Mouse (Mus musculus) v-Abl transformed pro-B cells (cell line): ENCODE data around the gene Ncaph.
"Not testable (repeated sequence)": the region's sequence is repeated elsewhere in the genome, so short reads cannot be mapped to it uniquely, and the experiment has no call there.

Experiments
- in situ Hi-C, 2 experiments: fragments of 400-800 bp; cut with MboI; formaldehyde crosslinking; loops; one replicate each; pipeline ENCODE4 v1.15.1; 2025; ENCODE audit not compliant: unreplicated experiment in 2 of 2

Gene Ncaph

DNA sequence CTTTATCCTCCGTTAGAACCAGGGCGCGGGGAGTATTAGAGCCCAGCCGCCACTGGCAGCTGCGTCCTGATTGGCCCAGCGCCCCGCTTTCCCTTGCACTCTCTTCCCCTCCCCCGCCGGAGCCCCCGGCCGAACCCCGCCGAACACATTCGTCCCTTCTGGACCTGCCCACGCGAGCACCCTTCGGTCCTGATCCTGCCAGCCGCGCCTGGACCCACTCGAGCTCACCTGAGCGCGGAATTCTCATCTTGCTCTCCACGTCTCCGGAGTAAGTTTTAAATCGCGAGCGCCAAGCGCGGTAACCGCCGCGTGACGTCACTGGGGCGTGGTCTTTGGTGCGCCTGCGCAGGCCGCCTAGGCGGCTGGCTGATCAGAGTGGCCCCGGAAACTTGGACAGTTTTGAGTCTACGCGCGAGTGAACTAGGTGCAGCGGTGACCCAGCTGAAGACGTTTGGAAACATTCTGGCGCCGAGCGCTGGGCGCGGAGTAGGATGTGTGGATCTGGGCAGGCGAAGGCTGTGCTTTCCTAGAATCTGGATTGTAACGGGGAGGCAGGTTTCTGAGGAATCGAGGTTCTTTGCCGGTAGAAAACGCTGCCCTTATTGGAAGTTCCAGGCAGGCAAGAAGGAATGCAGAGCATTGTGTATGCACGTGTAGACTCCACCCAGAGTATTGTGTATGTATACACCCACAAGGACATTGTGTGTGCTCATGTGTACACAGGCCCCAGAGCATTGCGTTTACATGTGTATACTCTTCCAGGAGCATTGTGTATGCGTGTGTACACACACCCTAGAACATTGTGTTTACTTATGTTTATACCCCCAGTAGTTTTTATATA lies at the start of gene Ncaph:
Ncaph (minus strand) TSS at position 334 of the 841 bp plus-strand sequence.
- in situ Hi-C loops, result no loop called here

DNA sequence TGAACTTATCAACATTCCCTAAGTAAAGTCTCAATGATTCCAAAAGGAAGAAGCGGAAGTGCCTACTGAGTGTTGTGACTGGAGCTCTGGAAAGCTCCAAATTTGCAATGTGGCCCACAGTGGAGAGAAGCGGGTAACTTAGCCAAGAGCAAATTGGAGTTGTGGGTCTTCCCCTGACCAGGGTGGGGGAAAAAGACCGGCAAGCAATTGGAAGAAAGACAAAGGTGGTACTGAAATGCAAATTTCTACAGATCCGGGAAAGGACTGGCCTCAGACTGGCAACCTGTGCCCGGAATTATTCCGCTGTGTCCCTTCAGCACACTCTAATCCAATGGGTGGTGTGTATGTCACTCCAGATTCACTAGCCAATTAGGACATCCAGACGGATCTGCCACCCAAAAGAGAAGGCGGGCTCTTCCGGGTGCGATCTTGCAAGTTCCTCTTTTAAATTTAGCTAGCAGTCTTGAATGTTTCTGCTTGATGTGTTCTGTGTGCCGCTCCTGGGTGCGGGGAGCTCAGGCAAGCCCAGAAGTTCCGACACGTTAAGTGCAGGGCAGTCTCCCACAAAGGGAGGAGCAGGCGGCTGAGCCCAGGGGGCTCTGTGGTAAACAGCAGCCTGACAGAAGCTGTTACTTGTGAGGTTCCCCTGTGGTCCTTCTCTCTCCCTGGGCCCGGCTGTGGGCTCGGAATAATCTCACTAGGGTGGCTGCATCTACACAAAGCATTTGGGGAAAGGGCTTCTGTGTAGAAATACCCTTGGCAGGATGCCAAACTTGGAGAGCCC lies 49.0 kb upstream of the Ncaph start:
- in situ Hi-C loops, result no loop called here

DNA sequence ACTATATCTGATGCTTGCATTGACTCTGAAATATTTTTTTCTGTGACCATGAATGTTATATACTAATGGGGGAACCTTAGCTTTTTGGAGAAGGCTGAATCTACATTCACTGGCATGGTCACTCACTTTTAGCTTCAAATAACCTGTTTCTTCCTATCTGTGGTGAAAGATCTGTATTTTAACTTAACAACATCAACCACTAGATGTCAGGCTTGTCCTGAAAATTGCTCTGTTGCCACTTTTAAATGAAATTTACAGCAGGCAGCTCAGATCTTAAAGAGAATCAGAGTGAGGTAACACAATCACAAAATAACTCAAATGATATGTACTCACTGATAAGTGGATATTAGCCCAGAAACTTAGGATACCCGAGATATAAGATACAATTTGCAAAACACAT lies 32.5 kb upstream of the Ncaph start:
- in situ Hi-C loops, result loop anchor here (5.0 to 10.0 kb wide), 3 partner anchors 36 to 289 kb away; no protein-coding TSS in a partner anchor

DNA sequence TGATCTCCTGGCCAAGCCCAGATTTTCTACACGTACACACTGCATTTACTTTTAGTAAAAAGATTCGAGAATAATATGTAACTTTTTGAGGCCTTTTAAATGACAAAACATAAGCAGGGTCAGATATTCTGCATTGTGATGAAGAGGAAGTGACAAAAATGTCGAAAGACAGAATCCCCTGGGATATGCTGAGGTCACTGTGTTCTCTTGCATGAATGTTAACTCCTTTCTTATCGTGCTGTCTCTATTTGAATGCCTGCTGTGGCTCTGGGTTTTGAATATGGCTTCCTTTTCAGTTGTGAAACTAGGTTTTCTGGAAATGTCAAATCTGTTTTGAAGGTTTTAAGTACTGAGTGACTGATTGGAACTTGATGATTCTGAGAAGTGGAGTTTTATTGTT lies 31.9 kb upstream of the Ncaph start:
- in situ Hi-C loops, result loop anchor here (5.0 to 10.0 kb wide), 3 partner anchors 37 to 289 kb away; no protein-coding TSS in a partner anchor

DNA sequence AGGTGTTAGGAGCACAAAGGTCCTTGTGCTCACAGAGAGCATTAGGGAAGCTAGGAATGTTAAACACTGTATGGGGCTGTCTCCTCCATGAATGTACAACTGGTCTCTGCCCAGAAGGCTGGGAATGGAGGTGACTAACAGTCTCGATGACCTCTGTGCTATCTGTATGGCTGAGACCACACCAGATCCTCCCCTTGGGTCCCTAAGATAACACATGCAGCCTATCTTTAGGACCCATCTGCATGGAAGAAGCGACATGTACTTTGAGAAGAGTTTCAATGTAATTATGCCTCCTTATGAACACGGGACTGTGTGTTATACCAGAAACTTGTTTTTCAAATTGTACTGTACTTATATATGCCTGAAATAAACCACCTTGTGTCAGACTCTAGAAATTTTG lies 11.9 kb upstream of the Ncaph start:
- in situ Hi-C loops, result no loop called here

DNA sequence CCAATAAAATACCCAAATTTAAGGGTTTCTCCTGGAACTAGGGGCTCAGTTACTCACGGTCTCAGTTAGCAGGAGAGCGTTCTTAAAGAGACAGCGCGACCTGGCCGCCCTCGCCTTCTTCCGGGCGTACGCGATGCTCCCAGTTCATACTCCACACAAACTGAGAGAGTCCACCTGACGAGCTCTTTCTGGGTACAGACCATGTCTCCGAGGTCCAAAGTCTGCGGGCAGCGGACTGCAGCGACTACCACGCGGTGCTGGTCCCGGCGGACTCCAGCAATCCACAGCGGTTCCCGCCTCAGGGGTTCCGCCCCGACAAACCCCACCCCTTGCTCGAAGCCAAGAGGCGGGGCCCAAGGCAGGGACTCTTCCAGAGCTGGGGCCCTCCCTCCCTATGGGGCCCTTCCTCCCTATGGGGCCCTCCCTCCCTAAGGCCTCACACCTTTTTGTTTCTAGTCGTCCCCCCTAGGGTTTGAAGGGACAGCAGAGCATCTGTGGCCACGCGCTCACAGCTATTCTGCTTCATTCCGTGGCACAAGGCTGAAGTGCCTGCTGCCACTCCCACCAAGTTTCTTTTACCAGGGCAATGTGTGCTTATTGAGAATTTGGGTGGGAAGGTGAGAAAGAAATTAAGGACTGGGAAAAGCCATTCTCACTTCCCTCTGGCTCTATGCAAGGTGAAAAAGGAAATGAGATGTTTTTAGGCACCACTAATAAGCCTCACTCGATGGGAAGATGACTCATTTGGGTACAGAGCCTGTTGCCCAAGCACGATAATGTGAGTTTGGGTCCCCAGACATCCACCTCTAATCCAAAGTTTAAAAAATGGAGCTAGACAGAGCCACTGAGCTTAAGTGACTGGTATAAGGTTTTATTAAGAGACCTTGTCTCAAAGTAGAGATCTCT lies 9.7 kb upstream of the Ncaph start, which contains the start of gene Itpripl1:
Itpripl1 (minus strand) TSS at position 285 of the 906 bp plus-strand sequence.
- in situ Hi-C loops, result no loop called here

DNA sequence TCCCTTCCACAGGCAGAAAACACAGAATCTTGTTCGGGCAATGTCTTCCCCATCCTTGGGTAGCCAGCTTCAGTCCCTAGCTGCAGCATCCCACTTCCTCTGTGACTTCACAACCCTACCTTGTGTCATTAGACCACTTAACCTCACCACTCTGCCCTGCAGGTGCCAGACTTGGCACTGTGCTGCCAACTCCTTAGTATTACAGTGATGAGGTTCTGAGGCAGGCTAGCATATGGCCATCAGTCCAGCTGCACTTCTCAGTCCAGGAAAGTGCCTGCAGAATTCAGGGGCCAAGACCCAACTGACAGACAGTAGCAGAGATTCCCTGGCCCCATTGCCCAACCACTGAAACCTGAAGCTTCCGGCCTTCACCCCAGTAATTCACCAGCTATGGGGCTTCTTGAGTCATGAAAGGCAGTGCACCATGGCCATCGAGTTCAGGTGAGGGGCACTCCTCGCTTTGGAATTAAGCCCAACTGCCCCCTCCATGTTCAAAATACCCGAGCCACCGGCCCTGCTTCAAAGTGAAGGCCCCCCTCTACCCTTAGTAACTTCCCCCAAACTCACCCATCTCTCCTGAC lies 8.9 kb upstream of the Ncaph start:
- in situ Hi-C loops, result no loop called here

DNA sequence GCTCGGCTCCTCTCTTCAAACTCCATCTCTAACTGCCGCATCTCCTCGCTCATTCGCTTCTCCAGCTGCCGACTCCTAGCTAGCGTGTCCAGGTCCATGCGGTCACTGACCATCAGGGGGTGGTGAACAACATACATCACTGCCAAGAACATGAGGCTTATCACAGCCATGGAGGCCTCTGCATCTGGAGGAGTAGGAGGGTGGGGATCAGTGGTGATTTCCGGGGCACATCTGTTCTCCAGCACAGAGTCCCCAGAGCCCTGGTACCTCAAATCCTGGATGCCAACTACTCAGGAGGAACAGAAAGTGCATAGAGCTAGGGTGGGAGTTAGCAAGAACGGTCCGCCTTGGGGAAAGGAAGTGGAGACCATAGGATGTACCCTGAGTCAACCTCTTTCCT lies 8.3 kb upstream of the Ncaph start:
- in situ Hi-C loops, result no loop called here

DNA sequence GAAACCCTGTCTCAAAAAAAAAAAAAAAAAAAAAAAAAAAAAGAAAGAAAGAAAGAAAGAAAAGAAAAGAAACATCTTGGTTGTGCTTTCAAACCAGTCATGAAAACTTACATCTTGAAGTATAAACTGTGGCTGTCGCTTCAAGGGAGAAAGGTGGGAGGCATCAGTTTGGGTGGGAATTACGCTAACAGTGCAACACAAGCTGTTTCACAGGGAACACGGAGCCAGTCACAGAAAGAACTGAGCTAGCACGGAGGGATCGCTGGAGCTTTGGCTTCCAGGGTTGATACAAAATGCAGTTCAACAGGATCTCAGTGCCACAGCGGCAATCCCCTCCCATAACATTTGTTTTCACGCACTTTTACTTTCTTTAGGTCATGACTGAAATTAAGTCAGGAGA lies 6.3 kb upstream of the Ncaph start:
- in situ Hi-C loops, result no loop called here

DNA sequence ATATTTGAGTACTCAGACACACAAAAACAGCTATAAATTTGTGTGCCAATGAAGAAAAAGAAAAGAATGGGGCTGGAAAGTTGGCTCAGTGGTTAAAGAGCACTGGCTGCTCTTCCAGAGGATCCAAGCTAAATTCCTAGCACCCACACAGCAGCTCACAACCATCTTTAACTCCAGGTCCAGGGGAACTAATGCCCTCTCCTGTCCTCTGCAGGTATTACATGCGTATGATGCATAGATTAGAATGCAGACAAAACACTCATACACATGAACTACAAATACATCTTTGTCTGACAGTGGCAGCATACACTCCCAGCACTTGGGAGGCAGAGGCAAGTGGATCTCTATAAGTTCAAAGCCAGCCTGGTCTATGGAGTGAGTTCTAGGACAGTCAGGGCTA lies 5.9 kb upstream of the Ncaph start:
- in situ Hi-C loops, result no loop called here

DNA sequence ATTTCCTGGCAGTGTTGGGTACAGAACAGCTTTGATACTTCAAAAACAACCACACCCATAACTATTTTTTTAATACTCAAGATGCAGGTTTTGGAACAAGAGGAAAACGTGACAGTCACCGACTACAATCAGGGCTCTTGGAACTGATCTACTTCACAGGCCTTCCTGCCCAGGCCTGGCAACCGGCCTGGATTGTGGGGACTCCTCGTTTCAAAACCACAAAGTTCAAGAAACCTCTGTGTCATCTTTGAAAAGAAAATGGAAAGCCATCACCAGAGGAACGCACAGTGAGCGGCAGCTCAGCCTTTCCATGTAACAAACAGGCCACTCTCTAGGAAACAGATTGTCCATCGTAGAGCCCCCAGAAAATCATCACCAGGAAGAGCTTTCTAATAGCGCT lies 5.3 kb upstream of the Ncaph start:
- in situ Hi-C loops, result no loop called here

DNA sequence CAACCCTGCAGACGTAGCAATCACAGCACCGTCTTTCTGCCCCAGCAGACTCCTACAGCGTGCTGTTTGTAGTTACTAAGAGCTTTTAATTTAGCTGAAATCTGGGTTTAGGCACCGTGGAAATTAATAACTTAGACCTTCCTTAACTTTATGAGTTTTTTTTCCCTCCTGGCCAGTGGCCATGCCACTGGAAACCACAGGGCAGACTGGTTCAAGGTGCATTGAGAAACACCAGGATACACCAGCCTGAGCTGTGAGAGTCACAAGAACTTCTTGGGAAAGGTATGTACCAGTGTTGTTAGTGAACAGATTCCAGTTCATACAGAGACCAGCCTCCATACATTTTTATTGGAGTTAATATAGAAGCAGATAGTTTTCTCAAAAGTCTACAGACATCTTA lies 4.7 kb upstream of the Ncaph start:
- in situ Hi-C loops, result no loop called here

DNA sequence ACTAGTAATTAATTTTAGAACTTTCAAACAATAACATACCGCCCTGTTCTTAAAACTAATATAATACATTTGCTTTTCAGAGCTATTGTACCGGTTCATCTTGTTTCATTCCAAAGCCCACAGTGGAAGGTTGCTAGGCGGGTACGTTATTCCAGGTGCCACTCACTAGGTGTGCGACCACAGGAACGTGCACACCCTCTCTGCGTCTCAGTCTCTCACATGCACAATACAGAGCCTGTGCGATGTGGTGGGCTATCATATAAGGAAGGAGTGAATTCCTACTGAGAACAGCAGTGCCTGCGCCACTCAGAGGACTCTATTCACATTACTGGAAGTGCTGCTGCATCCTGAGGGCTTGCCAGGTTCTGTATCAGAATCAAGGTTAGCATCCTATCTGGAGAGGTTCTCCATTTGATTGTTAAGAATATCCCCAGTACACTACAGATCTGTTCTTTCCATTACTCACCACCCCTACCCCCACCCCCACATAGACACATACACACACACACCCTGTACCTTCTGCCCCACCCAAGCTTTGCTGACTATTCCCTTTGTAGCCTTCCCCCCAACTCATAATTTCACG lies 4.2 kb upstream of the Ncaph start:
- in situ Hi-C loops, result no loop called here

DNA sequence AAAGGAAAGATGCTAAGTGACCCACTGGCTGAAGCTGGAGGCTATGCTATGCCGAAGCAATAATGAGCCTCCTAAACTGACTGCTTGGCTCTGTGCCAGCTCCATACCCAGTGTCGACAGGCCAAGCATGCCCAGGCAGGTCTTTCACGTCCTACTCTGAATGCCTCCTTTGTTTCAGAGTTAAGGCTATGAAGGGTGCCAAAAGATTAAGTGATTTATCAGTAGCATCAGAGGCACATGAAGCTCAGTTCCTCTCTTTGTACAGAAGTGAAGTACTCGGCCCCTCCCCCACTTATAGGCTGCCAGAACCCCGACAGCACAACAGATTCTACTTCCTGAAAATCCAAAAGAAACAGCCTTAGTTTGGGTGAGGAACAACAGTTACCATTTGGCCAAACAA lies 3.2 kb upstream of the Ncaph start:
- in situ Hi-C loops, result no loop called here

DNA sequence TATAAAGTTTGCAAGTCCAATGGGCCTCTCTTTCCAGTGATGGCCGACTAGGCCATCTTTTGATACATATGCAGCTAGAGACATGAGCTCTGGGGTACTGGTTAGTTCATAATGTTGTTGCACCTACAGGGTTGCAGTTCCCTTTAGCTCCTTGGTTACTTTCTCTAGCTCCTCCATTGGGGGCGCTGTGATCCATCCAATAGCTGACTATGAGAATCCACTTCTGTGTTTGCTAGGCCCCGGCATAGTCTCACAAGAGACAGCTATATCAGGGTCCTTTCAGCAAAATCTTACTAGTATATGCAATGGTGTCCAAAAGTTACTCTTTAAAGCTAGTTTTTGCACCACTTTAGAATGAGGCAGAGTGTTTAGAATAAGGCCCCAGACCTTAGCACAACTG lies 1.5 kb upstream of the Ncaph start:
- in situ Hi-C loops, result not testable (repeated sequence)

DNA sequence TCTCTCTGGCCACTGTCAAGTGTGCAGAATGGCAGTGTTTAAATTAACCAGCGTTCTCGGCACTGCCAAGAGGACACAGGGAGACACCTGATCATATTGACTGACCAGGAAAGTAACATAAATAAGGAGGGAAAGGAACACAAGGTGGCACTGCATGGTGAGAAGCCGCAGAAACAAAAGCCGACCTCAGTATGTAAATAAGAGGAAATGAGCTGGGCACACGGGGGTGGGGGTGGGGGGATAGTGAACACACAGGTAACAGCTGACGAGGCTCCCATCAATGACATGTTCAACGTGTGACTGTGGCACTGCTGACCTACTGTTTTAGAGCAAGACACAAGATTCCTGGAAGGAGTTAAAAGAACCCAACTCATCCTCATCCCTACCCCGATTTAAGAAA lies 2.4 kb downstream of the Ncaph start:
- in situ Hi-C loops, result no loop called here

DNA sequence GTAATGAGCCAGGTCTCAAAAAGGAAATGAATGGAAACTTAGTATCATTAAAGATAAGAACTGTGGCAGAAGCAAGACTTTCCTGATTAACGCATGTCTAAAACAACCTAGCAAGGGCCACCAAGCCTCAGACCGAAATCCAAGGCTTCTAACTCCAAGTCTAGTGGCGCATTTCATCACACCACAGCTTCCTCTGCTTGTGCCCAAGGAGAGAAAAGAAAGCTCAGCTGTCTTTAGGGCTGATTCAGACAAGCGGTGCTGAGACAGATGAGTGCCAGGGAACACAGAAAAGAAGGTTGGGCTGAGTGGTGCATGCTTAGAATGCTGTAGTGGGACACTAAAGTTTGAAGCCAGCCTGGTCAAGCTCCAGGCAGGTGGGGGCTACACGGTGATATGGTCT lies 4.8 kb downstream of the Ncaph start:
- in situ Hi-C loops, result no loop called here

DNA sequence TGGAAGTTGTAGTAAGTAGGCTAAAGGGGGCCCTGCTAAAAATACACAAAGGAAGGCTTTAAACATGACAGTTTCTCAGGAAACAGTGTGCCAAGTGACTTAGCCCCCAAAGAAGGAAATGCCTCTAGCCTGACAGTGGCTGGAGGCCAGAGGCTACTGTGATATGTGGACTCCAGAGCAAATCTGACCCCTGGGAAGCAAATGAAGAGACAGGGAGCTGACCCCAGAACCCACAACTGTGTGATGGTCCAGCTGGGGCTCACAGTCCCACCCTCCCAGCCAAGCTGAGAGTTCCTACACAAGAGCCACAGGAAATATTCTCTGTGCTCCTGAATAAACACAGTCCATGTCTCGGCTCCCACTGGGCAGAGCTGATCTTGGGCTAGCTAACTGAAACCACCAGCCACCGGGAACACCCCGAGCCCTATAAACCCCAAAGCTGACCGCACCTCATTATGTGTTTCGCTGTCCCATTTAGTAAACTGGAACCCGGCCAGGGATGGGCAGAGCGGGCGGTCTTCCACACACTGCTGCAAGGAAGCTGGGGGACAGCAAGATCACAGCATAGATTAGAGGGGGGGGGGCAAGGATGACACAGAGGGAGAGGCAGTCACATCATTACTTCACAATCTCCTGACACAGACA lies 12.0 kb downstream of the Ncaph start:
- in situ Hi-C loops, result no loop called here

DNA sequence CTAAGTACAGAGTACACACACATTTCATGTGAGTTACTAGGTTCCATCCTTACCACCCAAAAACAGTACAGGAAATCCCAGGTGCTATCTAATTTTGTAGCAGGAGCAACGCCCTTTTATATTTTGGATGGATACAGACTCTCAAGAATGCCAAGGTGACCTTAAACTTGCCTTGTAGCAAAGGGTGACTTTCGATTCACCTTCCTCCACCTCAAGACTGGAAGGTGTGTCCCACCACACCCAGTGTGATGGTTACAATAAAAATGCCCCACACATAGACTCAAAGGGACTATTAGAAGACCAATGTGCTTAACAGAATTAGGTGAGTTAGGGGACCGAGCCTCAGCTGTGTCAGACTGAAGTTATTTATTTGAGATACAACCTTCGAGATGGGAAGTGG lies 24.8 kb downstream of the Ncaph start:
- in situ Hi-C loops, result no loop called here

DNA sequence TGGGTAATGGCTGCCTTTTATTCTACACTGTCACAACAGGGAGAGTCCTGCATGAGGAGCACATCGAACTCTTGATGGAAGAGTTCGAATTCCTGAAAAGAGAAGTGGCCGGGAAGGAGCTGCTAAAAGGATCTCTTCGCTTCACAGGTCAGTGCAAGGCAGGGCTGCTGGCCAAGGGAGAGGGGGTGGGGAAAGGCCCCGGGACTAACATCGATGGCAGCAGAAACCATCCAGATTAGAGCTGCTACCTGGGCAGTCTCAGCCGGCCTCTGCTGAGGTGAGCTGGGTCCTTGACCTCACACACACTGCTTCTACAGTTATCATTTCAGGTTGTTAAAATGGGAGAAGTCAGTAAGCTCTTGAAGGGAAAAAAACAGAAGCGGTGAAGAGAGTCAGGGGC lies 41.8 kb downstream of the Ncaph start:
- in situ Hi-C loops, result no loop called here
